Comparison of ENCODE assay signal across 8 mouse cellular contexts in the genomic region with DNA sequence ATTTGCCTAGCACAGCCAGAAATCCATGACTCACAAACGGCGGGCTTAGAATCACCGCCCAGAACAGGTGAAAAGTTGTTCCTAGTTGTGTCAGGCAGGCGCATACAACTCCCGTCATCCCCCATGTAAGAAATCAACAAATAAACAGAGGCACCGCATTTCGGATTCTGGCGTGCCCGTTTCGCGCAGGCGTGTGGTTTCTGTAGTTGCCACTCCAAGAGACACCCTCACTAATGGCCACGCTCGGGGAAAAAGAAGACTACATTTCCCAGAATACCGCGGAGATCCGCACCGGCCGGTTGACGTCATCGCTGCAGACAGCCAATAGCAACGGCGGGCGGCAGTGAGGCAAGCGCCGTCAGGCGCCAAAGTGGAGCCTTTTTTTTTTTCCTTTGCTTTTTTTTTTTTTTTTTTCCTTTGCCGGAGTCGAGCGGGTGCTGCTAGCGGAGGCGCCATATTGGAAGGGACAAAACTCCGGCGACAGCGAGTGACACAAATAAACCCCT. TPM values are rescaled to one million over a fixed set of nuclear protein-coding genes. Genes with fewer than 3 reads are reported as not detected.
DNase-seq lines count a peak whose midpoint lies in the region; ATAC-seq and TF ChIP-seq lines count a peak whose summit lies in the region.

A gene (plus strand): TSS at position 346 of the 506 bp plus-strand sequence.

- TF ChIP-seq CTCF in bone marrow, adult 2 months (IDR thresholded peaks at IDR 0.05; ENCODE audit: control insufficient read depth, insufficient read depth, low read length) = no peak
- TF ChIP-seq CTCF in midbrain, postnatal 0 days (IDR thresholded peaks at IDR 0.05) = no peak; the same call in 1 of the 2 replicates

- H3K27me3 ChIP-seq in embryonic facial prominence, embryonic 15.5 days = no peaks in the 10 kb centered on the region
- H3K27me3 ChIP-seq in limb, embryonic 14.5 days (ENCODE audit: control insufficient read depth, insufficient read depth, low read length) = no peaks in the 10 kb centered on the region
- no peaks in the 10 kb centered on the region for H3K27me3 ChIP-seq in midbrain, postnatal 0 days (ENCODE audit: insufficient read depth, low read length)

- H3K4me1 ChIP-seq in bone marrow, adult 2 months (ENCODE audit: control insufficient read depth, insufficient read depth, low read length) = no peaks in the 10 kb centered on the region
- H3K4me1 ChIP-seq in embryonic facial prominence, embryonic 15.5 days = peaks cover 11% of the 10 kb centered on the region
- H3K4me1 ChIP-seq in limb, embryonic 14.5 days (ENCODE audit: control insufficient read depth, insufficient read depth, low read length) = peaks cover 5% of the 10 kb centered on the region
- H3K4me1 ChIP-seq in midbrain, postnatal 0 days (ENCODE audit: insufficient read depth, low read length) = 0 out of 2 replicates have a peak, but pooled peaks cover 3% of the 10 kb centered on the region

- H3K27ac ChIP-seq in bone marrow, adult 2 months (ENCODE audit: control insufficient read depth, insufficient read depth, low read depth, low read length, poor library complexity) = peak within 1 kb of the TSS; percentile 99
- H3K27ac ChIP-seq in embryonic facial prominence, embryonic 15.5 days (replicated peaks) = peak within 1 kb of the TSS; percentile 99
- H3K27ac ChIP-seq in limb, embryonic 14.5 days (replicated peaks; ENCODE audit: low read depth, low read length) = peak within 1 kb of the TSS; percentile 99
- H3K27ac ChIP-seq in midbrain, postnatal 0 days (ENCODE audit: low read depth, low read length) = peak within 1 kb of the TSS; percentile 98

- H3K4me2 ChIP-seq in embryonic facial prominence, embryonic 15.5 days (replicated peaks) = peak within 1 kb of the TSS; percentile 59
- H3K4me2 ChIP-seq in limb, embryonic 14.5 days (replicated peaks; ENCODE audit: low read depth, low read length, severe bottlenecking) = peak within 1 kb of the TSS; percentile 73
- H3K4me2 ChIP-seq in midbrain, postnatal 0 days (ENCODE audit: low read depth, low read length, poor library complexity, severe bottlenecking) = peak within 1 kb of the TSS; percentile 59

- peak; percentile 98 for ATAC-seq in embryonic facial prominence, embryonic 15.5 days (ENCODE audit: insufficient number of reproducible peaks, low FRiP score, low TSS enrichment, low read depth)
- peak; percentile 98 for ATAC-seq in limb, embryonic 14.5 days (ENCODE audit: low FRiP score, low read depth)
- peak; percentile 97 for ATAC-seq in midbrain, postnatal 0 days (ENCODE audit: low FRiP score)

- no peaks in the 10 kb centered on the region for H3K9me3 ChIP-seq in embryonic facial prominence, embryonic 15.5 days (replicated peaks)
- H3K9me3 ChIP-seq in limb, embryonic 14.5 days (ENCODE audit: control insufficient read depth, low read length) = no peaks in the 10 kb centered on the region
- H3K9me3 ChIP-seq in midbrain, postnatal 0 days (ENCODE audit: low read length) = no peaks in the 10 kb centered on the region

- peak; percentile 99 for DNase-seq in 416B (ENCODE audit: low read depth)
- DNase-seq in heart, adult 8-10 months (ENCODE audit: low spot score) = peak; percentile 99
- peak; percentile 100 for DNase-seq in kidney, adult 9 months
- DNase-seq in limb, embryonic 14.5 days (ENCODE audit: low spot score) = peak; percentile 98
- DNase-seq in midbrain, postnatal 0 days (ENCODE audit: low spot score) = peak; percentile 99
- peak; percentile 88 to 94 for DNase-seq in spleen, postnatal 14 days (ENCODE audit: low spot score in 2 of 2)

- H3K9ac ChIP-seq in embryonic facial prominence, embryonic 15.5 days = peak within 1 kb of the TSS; percentile 54
- H3K9ac ChIP-seq in limb, embryonic 14.5 days (ENCODE audit: low read depth, low read length, severe bottlenecking) = peak within 1 kb of the TSS; percentile 85
- H3K9ac ChIP-seq in midbrain, postnatal 0 days (replicated peaks; ENCODE audit: low read length, poor library complexity, severe bottlenecking) = peak within 1 kb of the TSS; percentile 81

- peak within 1 kb of the TSS; percentile 74 for H3K4me3 ChIP-seq in bone marrow, adult 2 months (replicated peaks; ENCODE audit: control insufficient read depth, low read depth, low read length)
- H3K4me3 ChIP-seq in embryonic facial prominence, embryonic 15.5 days (replicated peaks) = peak within 1 kb of the TSS; percentile 85
- peak within 1 kb of the TSS; percentile 85 for H3K4me3 ChIP-seq in limb, embryonic 14.5 days (replicated peaks; ENCODE audit: low read length)
- H3K4me3 ChIP-seq in midbrain, postnatal 0 days (ENCODE audit: low read depth, low read length) = peak within 1 kb of the TSS; percentile 78

- H3K36me3 ChIP-seq in embryonic facial prominence, embryonic 15.5 days = peaks cover 4% of the 10 kb centered on the region
- H3K36me3 ChIP-seq in limb, embryonic 14.5 days (ENCODE audit: control insufficient read depth, insufficient read depth, low read length) = peaks cover 20% of the 10 kb centered on the region
- 0 out of 2 replicates have a peak, but pooled peaks cover 7% of the 10 kb centered on the region for H3K36me3 ChIP-seq in midbrain, postnatal 0 days (ENCODE audit: insufficient read depth, low read length)

- TF ChIP-seq POLR2A in bone marrow, adult 2 months (IDR thresholded peaks at IDR 0.05; ENCODE audit: borderline replicate concordance, control insufficient read depth, low read depth, low read length) = no peak
- no peak for TF ChIP-seq POLR2A in limb, embryonic 14.5 days (IDR thresholded peaks at IDR 0.05; ENCODE audit: borderline replicate concordance, extremely low read depth, insufficient read depth, insufficient read length)

- WGBS in bone marrow, adult 2 months = under 1% methylated on average over 35 of the region's 35 CpGs
- under 1% methylated on average over 35 of the region's 35 CpGs for WGBS in embryonic facial prominence, embryonic 15.5 days
- 2% methylated on average over 35 of the region's 35 CpGs for WGBS in limb, embryonic 14.5 days
- WGBS in midbrain, postnatal 0 days = under 1% methylated on average over 33 of the region's 35 CpGs

RNA-seq across cellular contexts. Expression of the gene that starts here (rescaled TPM):
- 10.8 and 13.4 TPM in 2 replicates for polyA plus RNA-seq in bone marrow, adult 2 months (2011; ENCODE audit: insufficient read depth, insufficient read length, low replicate concordance, missing spikeins)
- 54.4 and 55.2 TPM in 2 replicates for polyA plus RNA-seq in embryonic facial prominence, embryonic 15.5 days (2015; fragmentation: Nextera tagmentation; extraction: Ambion mirVana)
- total RNA-seq in heart, adult 8-10 months (2022) = 10 to 100 TPM; 10.1 to 11.6 (median 10.8) TPM
- 19.8 and 25.3 TPM in 2 replicates for polyA plus RNA-seq in limb, embryonic 14.5 days (2012; rRNA removed)
- 52.2 and 54.5 TPM in 2 replicates for polyA plus RNA-seq in limb, embryonic 14.5 days (2014; fragmentation: Nextera tagmentation; extraction: Ambion mirVana)
- 14.5 and 25.2 TPM in 2 replicates for total RNA-seq in midbrain, postnatal 0 days (2014; rRNA removed)
- polyA plus RNA-seq in midbrain, postnatal 0 days (2015; fragmentation: Nextera tagmentation; extraction: Ambion mirVana) = 40.6 and 50.0 TPM in 2 replicates

Comparison
In these comparisons a context has a peak if more than half of its experiments do, and no peak if none do; other contexts are left out.
1. Peak in every context shown above with its lines: DNase-seq, ATAC-seq, H3K4me3 ChIP-seq and H3K27ac ChIP-seq.